Mouse (Mus musculus): ENCODE results near the gene Slc12a9. TPM values are rescaled to one million over a fixed set of nuclear protein-coding genes. Genes with fewer than 3 reads are reported as not detected.

The Slc12a9 gene
- total RNA-seq (2014; rRNA removed) = 4.0 and 4.7 TPM in 2 replicates
- 11.9 and 20.3 TPM in 2 replicates for polyA plus RNA-seq (2012; rRNA removed)

DNA sequence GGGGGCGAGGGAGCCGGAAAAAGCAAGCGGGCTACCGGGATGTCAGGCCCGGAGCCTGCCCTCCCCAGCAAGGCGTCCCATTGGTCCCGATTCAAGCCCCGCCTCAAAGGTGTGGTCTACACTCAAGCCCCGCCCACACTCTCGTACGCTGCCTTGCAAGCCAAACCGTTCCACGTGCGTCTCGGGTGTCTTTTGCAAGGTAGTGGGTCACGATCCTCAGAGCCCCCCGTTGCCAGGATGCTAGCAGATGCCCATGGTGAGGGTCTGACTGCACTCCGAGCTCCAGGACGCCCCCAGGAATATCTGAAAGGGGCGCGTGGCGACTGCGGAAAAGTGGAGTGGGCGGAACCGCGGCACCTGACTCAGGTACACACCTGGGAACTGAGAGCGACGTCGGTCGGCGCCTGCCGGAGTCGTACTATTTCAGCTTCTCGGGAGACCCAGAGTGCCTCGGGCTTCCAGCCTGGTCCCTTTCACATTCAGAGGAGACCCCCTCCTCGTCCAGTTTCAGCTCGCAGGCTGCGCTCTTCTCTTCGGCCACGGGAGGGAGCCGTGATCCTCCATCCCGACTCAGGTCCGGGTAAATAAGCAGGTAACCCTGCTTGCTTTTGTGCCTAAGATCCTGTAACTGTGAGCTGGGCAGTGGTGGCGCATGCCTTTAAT, at the start of gene Slc12a9:
Gene Slc12a9, minus strand, starts transcription at position 86 of the 663 bp plus-strand sequence.
- no peaks in the 10 kb centered on the region for H3K79me2 ChIP-seq (ENCODE audit: control insufficient read depth, insufficient read depth, low read length)
- H3K36me3 ChIP-seq (ENCODE audit: control insufficient read depth, insufficient read depth, low read length) = no peaks in the 10 kb centered on the region
- WGBS = under 1% methylated on average over 44 of the region's 44 CpGs
- no peak for TF ChIP-seq POLR2A (IDR thresholded peaks at IDR 0.05; ENCODE audit: extremely low read depth, insufficient read depth, low read length)
- peak; percentile 94 for TF ChIP-seq CTCF (IDR thresholded peaks at IDR 0.05; ENCODE audit: low read depth, low read length)
- no peak within 1 kb of the TSS for H3K27ac ChIP-seq (replicated peaks; ENCODE audit: insufficient read depth, low read depth, low read length)
- peak; percentile 77 for DNase-seq (ENCODE audit: extremely low read depth, low read depth, low spot score)
- H3K27me3 ChIP-seq (ENCODE audit: control insufficient read depth, insufficient read depth, low read length) = no peaks in the 10 kb centered on the region
- H3K4me1 ChIP-seq (ENCODE audit: control insufficient read depth, insufficient read depth, low read length) = peaks cover 6% of the 10 kb centered on the region
- peak within 1 kb of the TSS; percentile 60 for H3K9ac ChIP-seq (ENCODE audit: low read depth, low read length)
- peak within 1 kb of the TSS; percentile 81 for H3K4me3 ChIP-seq (ENCODE audit: insufficient read depth, low read depth, low read length)

DNA sequence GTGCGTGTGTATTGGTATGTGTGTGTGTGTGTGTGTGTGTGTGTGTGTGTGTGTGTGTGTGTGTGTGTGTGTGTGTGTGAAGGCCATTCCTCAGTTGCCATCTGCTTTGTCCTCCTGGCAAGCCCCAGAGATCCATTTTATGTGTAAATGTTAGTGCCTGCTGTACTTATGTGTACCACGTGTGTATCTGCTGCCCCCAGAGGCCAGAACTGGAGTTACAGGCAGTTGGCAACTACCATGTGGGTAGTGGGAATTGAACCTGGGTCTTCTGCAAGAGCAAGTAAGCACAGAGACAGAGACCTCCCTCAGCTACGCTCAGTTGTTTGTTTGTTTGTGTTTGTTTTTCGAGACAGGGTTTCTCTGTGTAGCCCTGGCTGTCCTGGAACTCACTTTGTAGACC, 47.8 kb upstream of the Slc12a9 start:
- 0 out of 2 replicates have a peak, but pooled peaks cover under 1% of the 10 kb centered on the region for H3K4me1 ChIP-seq (ENCODE audit: control insufficient read depth, insufficient read depth, low read length)
- peak; percentile 50 for DNase-seq (ENCODE audit: extremely low read depth, low read depth, low spot score)
- WGBS = 56% methylated on average over 4 of the region's 4 CpGs

DNA sequence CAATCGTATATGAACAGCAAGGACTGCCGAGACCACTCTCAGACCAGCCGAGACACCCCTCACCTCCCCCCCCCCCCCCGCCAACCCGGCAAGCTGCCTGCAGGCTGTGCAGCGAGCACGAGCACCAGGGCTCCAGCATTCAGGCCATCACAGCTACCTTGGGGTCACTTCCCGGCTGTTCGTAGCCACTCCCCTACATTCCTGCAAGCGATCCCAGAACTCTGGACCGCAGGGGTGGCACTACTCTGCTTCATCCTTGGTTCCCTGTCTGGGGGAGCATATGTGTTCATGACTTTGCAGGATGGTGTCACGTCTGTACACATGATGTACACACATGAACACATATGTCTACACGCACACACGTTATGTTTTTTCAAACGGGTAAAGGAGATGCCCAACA, 44.2 kb upstream of the Slc12a9 start:
- Histone ChIP-seq H3K27me3 (ENCODE audit: control insufficient read depth, insufficient read depth, low read length) (no peaks in the 10 kb centered on the region), H3K4me1 (ENCODE audit: control insufficient read depth, insufficient read depth, low read length) (peaks cover 7% of the 10 kb centered on the region; the same call in 1 of the 2 replicates), H3K9ac (ENCODE audit: low read depth, low read length) (no peak overlapping the region), H3K36me3 (ENCODE audit: control insufficient read depth, insufficient read depth, low read length) (peaks cover 2% of the 10 kb centered on the region), H3K27ac (replicated peaks; ENCODE audit: insufficient read depth, low read depth, low read length) (no peak overlapping the region), H3K79me2 (ENCODE audit: control insufficient read depth, insufficient read depth, low read length) (no peaks in the 10 kb centered on the region), H3K4me3 (ENCODE audit: insufficient read depth, low read depth, low read length) (no peak overlapping the region)
- TF ChIP-seq POLR2A (IDR thresholded peaks at IDR 0.05; ENCODE audit: extremely low read depth, insufficient read depth, low read length) (no peak), CTCF (IDR thresholded peaks at IDR 0.05; ENCODE audit: low read depth, low read length) (no peak)
- 21% methylated on average over 11 of the region's 15 CpGs for WGBS
- DNase-seq (ENCODE audit: extremely low read depth, low read depth, low spot score) = no peak

More for the DNA sequence above, 47.8 kb upstream of the Slc12a9 start:
- no peak overlapping the region for H3K9ac ChIP-seq (ENCODE audit: low read depth, low read length)
- H3K79me2 ChIP-seq (ENCODE audit: control insufficient read depth, insufficient read depth, low read length) = no peaks in the 10 kb centered on the region
- TF ChIP-seq CTCF (IDR thresholded peaks at IDR 0.05; ENCODE audit: low read depth, low read length) = peak; percentile 77
- TF ChIP-seq POLR2A (IDR thresholded peaks at IDR 0.05; ENCODE audit: extremely low read depth, insufficient read depth, low read length) = no peak
- no peaks in the 10 kb centered on the region for H3K36me3 ChIP-seq (ENCODE audit: control insufficient read depth, insufficient read depth, low read length)
- H3K27ac ChIP-seq (replicated peaks; ENCODE audit: insufficient read depth, low read depth, low read length) = no peak overlapping the region
- no peaks in the 10 kb centered on the region for H3K27me3 ChIP-seq (ENCODE audit: control insufficient read depth, insufficient read depth, low read length)
- no peak overlapping the region for H3K4me3 ChIP-seq (ENCODE audit: insufficient read depth, low read depth, low read length)

DNA sequence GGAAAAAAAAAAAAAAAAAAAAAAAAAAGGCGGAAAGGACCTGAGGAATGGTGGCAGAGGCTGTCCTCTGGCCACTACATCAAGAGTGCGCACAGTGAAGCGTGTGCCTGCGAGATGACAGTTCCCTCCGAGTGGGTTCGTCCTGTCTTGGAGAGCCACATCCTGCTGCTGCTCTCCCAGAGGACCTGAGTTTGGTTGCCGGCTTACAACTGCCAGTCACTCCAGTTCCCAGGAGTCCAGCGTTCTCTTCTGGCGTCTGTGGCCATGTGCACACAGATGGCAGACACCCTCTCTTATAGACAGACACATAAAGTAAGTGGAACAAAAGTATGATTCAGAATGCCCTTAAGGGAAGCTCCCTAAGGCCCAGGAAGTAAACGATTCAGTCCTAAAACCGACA, 43.8 kb upstream of the Slc12a9 start:
- H3K4me3 ChIP-seq (ENCODE audit: insufficient read depth, low read depth, low read length) = no peak overlapping the region
- WGBS = 26% methylated on average over 11 of the region's 11 CpGs
- H3K27ac ChIP-seq (replicated peaks; ENCODE audit: insufficient read depth, low read depth, low read length) = no peak overlapping the region
- no peak overlapping the region for H3K9ac ChIP-seq (ENCODE audit: low read depth, low read length)
- no peak for DNase-seq (ENCODE audit: extremely low read depth, low read depth, low spot score)
- H3K79me2 ChIP-seq (ENCODE audit: control insufficient read depth, insufficient read depth, low read length) = no peaks in the 10 kb centered on the region
- no peaks in the 10 kb centered on the region for H3K27me3 ChIP-seq (ENCODE audit: control insufficient read depth, insufficient read depth, low read length)
- peaks cover 5% of the 10 kb centered on the region for H3K36me3 ChIP-seq (ENCODE audit: control insufficient read depth, insufficient read depth, low read length)
- H3K4me1 ChIP-seq (ENCODE audit: control insufficient read depth, insufficient read depth, low read length) = peaks cover 7% of the 10 kb centered on the region; the same call in 1 of the 2 replicates
- TF ChIP-seq POLR2A (IDR thresholded peaks at IDR 0.05; ENCODE audit: extremely low read depth, insufficient read depth, low read length) = no peak
- no peak for TF ChIP-seq CTCF (IDR thresholded peaks at IDR 0.05; ENCODE audit: low read depth, low read length)

DNA sequence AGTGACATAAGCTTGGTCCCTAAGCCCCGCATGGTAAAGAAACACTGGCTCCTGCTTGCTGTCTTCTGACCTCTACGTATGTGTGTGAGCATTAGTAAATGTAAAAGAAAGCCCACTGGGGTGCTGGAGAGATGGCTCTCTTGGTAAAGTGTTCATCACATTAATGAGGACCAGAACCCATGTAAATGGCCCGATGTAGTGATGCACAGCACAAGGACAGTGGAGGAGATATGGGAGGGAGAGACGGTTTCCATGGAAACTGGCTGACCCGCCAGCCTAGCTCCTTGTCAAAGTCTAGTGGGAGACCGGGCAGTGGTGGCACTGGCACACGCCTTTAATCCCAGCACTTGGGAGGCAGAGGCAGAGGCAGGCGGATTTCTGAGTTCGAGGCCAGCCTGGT, 43.3 kb upstream of the Slc12a9 start:
- WGBS = 46% methylated on average over 9 of the region's 9 CpGs
- TF ChIP-seq POLR2A (IDR thresholded peaks at IDR 0.05; ENCODE audit: extremely low read depth, insufficient read depth, low read length) (no peak), CTCF (IDR thresholded peaks at IDR 0.05; ENCODE audit: low read depth, low read length) (no peak)
- Histone ChIP-seq H3K36me3 (ENCODE audit: control insufficient read depth, insufficient read depth, low read length) (peaks cover 5% of the 10 kb centered on the region), H3K27ac (replicated peaks; ENCODE audit: insufficient read depth, low read depth, low read length) (no peak overlapping the region), H3K27me3 (ENCODE audit: control insufficient read depth, insufficient read depth, low read length) (no peaks in the 10 kb centered on the region), H3K79me2 (ENCODE audit: control insufficient read depth, insufficient read depth, low read length) (no peaks in the 10 kb centered on the region), H3K9ac (ENCODE audit: low read depth, low read length) (no peak overlapping the region), H3K4me1 (ENCODE audit: control insufficient read depth, insufficient read depth, low read length) (peaks cover 7% of the 10 kb centered on the region; the same call in 1 of the 2 replicates), H3K4me3 (ENCODE audit: insufficient read depth, low read depth, low read length) (no peak overlapping the region)
- DNase-seq (ENCODE audit: extremely low read depth, low read depth, low spot score) = no peak

DNA sequence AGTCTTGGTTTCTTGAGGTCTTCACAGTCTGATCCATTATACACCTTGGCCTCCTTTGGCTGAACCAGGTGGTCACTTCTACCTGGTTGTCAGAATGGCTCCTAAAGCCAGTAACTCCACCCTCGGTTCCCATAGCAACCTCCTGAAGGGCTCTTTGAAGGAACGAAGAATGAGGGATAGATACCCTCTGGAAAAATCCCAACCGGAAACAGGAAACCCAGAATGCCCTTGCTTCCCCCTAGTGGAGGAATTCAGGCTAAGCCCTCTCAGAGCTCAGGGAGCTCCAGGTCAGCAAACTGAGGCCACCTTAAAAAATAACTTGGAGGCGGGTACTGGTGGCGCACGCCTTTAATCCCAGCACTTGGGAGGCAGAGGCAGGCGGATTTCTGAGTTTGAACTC, 42.8 kb upstream of the Slc12a9 start:
- peak overlapping the region; percentile 28; the same call in 1 of the 2 replicates for H3K27ac ChIP-seq (replicated peaks; ENCODE audit: insufficient read depth, low read depth, low read length)
- H3K79me2 ChIP-seq (ENCODE audit: control insufficient read depth, insufficient read depth, low read length) = no peaks in the 10 kb centered on the region
- H3K9ac ChIP-seq (ENCODE audit: low read depth, low read length) = no peak overlapping the region
- peak; percentile 31 for DNase-seq (ENCODE audit: extremely low read depth, low read depth, low spot score)
- 26% methylated on average over 7 of the region's 7 CpGs for WGBS
- H3K27me3 ChIP-seq (ENCODE audit: control insufficient read depth, insufficient read depth, low read length) = no peaks in the 10 kb centered on the region
- H3K36me3 ChIP-seq (ENCODE audit: control insufficient read depth, insufficient read depth, low read length) = peaks cover 9% of the 10 kb centered on the region
- no peak overlapping the region for H3K4me3 ChIP-seq (ENCODE audit: insufficient read depth, low read depth, low read length)
- TF ChIP-seq CTCF (IDR thresholded peaks at IDR 0.05; ENCODE audit: low read depth, low read length) (peak; percentile 52; the same call in 1 of the 2 replicates), POLR2A (IDR thresholded peaks at IDR 0.05; ENCODE audit: extremely low read depth, insufficient read depth, low read length) (no peak)
- H3K4me1 ChIP-seq (ENCODE audit: control insufficient read depth, insufficient read depth, low read length) = peaks cover 7% of the 10 kb centered on the region; the same call in 1 of the 2 replicates

Data from liver, adult 2 months (tissue).